Mouse (Mus musculus) embryonic fibroblast, embryonic 13.5 days (primary cell): ENCODE measurements around the gene Uaca.

Source experiments
- CTCF ChIP-seq: IDR thresholded peaks from 2 replicates; pipeline ENCODE4 v1.5.1; 2011; ENCODE audit warnings: mild to moderate bottlenecking, control low read depth, low read length, moderate library complexity, borderline replicate concordance; ENCODE audit not compliant: insufficient read depth
- POLR2A ChIP-seq: IDR thresholded peaks from 2 replicates; pipeline ENCODE4 v1.6.1; 2011; ENCODE audit warnings: low read depth, mild to moderate bottlenecking, control low read depth, low read length, moderate library complexity

GRCm38 (mm10) chr9:60876531-60876930 is 82.2 kb downstream of the Uaca start:
- TF ChIP-seq CTCF = no peak
- TF ChIP-seq POLR2A = no peak
